Mouse (Mus musculus) intestine, embryonic 16.5 days (tissue): Measurements from ENCODE around the gene Vstm2l. TPM values are rescaled to one million over a fixed set of nuclear protein-coding genes. Genes with fewer than 3 reads are reported as not detected.

Experiments
- ATAC-seq: fragments of 200-750 bp; cut with Nextera tagmentation; 2 replicates; pipeline ENCODE4 v1.8.0; 2017; ENCODE audit warnings: moderate TSS enrichment, moderate library complexity
- H3K27ac ChIP-seq: fragments of 300-500 bp; sonication (generic); 2 replicates; pipeline ENCODE4 v1.5.1; 2014; ENCODE audit warnings: mild to moderate bottlenecking, low read length
- H3K27me3 ChIP-seq: fragments of 300-500 bp; sonication (generic); replicated peaks from 2 replicates; pipeline ENCODE4 v1.6.1; 2014; ENCODE audit warnings: low read length, control low read depth, mixed read lengths; ENCODE audit not compliant: control insufficient read depth, insufficient read depth
- H3K36me3 ChIP-seq: fragments of 300-500 bp; sonication (generic); 2 replicates; pipeline ENCODE4 v1.6.1; 2014; ENCODE audit warnings: low read length, control low read depth; ENCODE audit not compliant: control insufficient read depth, insufficient read depth
- H3K4me1 ChIP-seq: fragments of 300-500 bp; sonication (generic); 2 replicates; pipeline ENCODE4 v1.6.1; 2014; ENCODE audit warnings: low read length, control low read depth, mixed read lengths; ENCODE audit not compliant: control insufficient read depth, insufficient read depth
- H3K4me2 ChIP-seq: fragments of 300-500 bp; sonication (generic); 2 replicates; pipeline ENCODE4 v1.6.1; 2014; ENCODE audit warnings: low read depth, low read length, control low read depth
- H3K4me3 ChIP-seq: fragments of 300-500 bp; sonication (generic); 2 replicates; pipeline ENCODE4 v1.5.1; 2014; ENCODE audit warnings: mild to moderate bottlenecking, low read length
- H3K9ac ChIP-seq: fragments of 300-500 bp; sonication (generic); 2 replicates; pipeline ENCODE4 v1.6.1; 2014; ENCODE audit warnings: low read depth, low read length
- H3K9me3 ChIP-seq: fragments of 300-500 bp; sonication (generic); 2 replicates; pipeline ENCODE4 v1.6.1; 2016; ENCODE audit warnings: low read length, control low read depth; ENCODE audit not compliant: control insufficient read depth
- WGBS: fragments of 180-500 bp; shearing (Covaris S2); extraction: QIAGEN DNeasy Blood & Tissue Kit; methylation state at CpG from one replicate; pipeline ENCODE4 v1.1.7; 2014; 5-methylcytosine and 5-hydroxymethylcytosine counted together
- polyA plus RNA-seq: library from polyadenylated mRNA; unstranded; fragments of >200 nt; fragmentation: Nextera tagmentation; extraction: Ambion mirVana; gene quantifications from 2 replicates; pipeline ENCODE4 v1.2.1, GENCODE M21; 2015

The Vstm2l gene
- polyA plus RNA-seq, 1 experiment from 2014 or later, result 0.10 TPM

DNA sequence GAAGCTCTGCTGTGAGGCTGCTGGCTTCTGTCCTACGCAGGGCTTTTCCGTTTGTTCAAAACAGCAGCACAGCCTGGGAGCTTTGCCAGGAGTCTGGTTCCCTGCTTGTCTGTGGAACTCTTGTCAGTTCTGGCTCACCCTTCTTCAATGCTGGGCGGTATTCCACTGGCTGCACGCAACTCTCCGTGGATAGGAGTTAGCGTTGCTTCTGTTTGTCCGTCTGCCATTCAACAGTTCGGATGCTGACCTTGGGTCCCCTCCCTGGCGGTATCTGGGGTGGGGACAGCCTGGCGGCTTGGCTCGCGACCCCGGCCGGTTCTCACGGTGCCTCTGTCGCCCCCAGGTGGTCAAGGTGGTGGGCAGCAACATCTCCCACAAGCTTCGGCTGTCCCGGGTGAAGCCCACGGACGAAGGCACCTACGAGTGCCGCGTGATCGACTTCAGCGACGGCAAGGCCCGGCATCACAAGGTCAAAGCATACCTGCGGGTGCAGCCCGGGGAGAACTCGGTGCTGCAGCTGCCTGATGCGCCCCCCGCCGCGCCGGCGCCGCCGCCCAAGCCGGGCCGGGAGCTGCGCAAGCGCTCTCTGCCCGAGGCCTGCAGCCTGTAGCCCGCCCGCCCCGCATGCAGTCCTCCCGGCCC lies 29.2 kb downstream of the Vstm2l start:
- Histone ChIP-seq H3K4me2 (peak overlapping the region; percentile 99), H3K9ac (peak overlapping the region; percentile 73), H3K4me3 (peak overlapping the region; percentile 60), H3K36me3 (no peaks in the 10 kb centered on the region), H3K4me1 (peaks cover 25% of the 10 kb centered on the region), H3K27ac (no peak overlapping the region; the same call in 1 of the 2 replicates), H3K27me3 (peaks cover 26% of the 10 kb centered on the region), H3K9me3 (no peaks in the 10 kb centered on the region)
- ATAC-seq, result peak; percentile 73
- 1% methylated on average over 47 of the region's 47 CpGs for WGBS

DNA sequence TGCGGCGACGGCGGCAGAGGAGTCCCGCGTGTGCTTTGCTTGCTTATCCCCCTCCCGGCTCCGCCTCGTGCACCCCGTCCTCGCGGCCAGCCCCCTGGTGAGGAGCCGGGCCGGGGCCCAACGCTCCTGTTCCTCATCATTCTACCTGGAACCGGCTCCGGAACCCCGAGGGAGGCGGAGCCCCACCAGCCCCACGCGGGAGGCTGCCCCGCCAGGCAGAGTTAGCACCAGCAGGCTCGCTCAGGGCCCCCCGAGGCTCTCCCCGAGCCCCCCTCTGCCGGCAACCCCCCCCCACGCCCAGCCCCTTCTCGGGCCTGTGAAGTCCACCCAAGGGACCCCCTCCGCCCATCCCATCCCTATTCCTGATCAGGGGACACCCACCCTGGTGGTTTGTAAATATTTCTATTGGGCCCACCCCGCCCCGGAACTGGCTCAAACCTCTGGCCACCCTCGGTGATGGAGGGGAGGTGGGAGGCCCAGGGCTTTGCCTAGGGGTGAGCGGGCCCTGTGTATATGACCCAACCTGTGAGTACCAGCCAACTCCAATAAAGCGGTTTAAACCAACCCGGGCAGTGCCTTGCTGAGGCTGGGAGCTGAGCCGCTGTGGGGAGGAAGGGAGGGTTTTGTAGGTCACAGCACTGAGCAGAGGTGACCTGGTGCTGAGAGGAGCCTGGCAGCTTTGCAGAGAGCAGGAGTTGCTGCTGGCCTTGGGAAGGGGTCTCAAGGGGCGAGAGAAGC lies 29.9 kb downstream of the Vstm2l start:
- Histone ChIP-seq H3K9ac (peak overlapping the region; percentile 73), H3K4me2 (peak overlapping the region; percentile 99), H3K36me3 (no peaks in the 10 kb centered on the region), H3K27me3 (peaks cover 26% of the 10 kb centered on the region), H3K4me1 (peaks cover 25% of the 10 kb centered on the region), H3K27ac (no peak overlapping the region; the same call in 1 of the 2 replicates), H3K4me3 (peak overlapping the region; percentile 60), H3K9me3 (no peaks in the 10 kb centered on the region)
- WGBS, result 14% methylated on average over 37 of the region's 37 CpGs
- ATAC-seq, result peak; percentile 17

DNA sequence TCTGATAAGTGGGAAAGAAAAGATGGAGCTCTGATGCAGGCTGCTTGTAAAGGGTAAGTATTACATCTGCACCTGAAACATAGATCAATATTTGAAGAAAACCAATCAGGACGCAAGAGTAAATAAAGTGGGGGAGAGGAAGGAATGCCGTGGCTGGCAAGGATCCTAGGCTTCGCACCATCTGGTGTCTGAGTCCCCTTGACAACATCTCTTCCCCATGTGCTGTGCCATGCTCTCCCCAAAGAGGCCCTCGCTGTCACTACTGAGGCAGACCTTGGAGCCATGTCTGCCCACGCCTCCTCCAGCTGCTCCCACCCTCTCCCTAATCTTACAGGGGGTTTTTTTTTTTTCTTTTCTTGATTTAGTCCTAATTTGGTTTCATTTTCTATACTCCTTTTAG lies 39.5 kb downstream of the Vstm2l start:
- H3K36me3 ChIP-seq, result no peaks in the 10 kb centered on the region
- H3K4me2 ChIP-seq, result no peak overlapping the region

DNA sequence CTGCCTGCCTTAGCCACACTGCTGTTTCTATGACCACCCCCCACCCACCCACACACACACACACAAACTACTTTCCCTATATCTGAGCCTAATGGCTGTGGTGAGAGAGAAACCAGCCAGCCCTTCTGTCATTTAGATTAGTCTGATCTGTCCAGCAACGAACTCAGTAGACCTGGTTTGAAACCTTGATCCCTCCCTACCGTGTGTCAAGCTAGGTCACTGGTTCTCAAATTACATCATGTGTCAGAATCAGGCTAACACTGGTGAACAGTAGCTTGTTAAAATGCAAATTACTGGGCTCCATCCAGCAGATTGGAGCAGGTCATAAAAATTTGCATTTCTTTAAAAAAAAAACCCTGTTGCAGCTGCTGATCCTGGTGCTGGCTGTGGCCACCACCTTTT lies 43.3 kb downstream of the Vstm2l start:
- no peaks in the 10 kb centered on the region for H3K9me3 ChIP-seq
- no peak for ATAC-seq
- no peaks in the 10 kb centered on the region for H3K27me3 ChIP-seq
- no peak overlapping the region for H3K9ac ChIP-seq
- 3% methylated on average over 2 of the region's 2 CpGs for WGBS
- no peaks in the 10 kb centered on the region for H3K36me3 ChIP-seq
- H3K4me2 ChIP-seq, result no peak overlapping the region
- no peak overlapping the region for H3K4me3 ChIP-seq
- H3K27ac ChIP-seq, result no peak overlapping the region
- H3K4me1 ChIP-seq, result no peaks in the 10 kb centered on the region

More for the DNA sequence above, 39.5 kb downstream of the Vstm2l start:
- H3K9ac ChIP-seq, result no peak overlapping the region
- H3K4me1 ChIP-seq, result no peaks in the 10 kb centered on the region
- H3K27ac ChIP-seq, result no peak overlapping the region
- no peak overlapping the region for H3K4me3 ChIP-seq
- WGBS, result 57% methylated on average over 5 of the region's 5 CpGs
- H3K9me3 ChIP-seq, result no peaks in the 10 kb centered on the region
- no peaks in the 10 kb centered on the region for H3K27me3 ChIP-seq
- no peak for ATAC-seq

DNA sequence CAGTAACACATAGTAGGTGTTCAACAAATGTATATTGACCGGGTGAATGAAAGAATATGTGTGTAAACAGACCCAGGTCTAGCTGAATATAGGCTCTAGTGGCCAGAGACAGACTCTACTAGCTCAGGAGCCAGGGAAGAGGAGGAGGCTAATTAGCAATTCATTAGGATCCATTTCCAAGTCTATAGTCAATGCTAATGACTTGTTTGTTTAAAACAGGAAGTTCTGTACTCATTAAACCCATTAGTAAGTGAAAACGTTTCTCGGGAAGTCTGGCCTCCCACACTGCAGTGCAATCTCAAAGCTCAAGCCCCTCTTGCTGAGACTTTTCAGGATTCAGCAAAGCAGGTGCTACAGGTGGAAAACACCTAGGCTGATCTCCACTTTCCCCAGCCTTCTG lies 53.4 kb downstream of the Vstm2l start:
- Histone ChIP-seq H3K9me3 (no peaks in the 10 kb centered on the region), H3K27me3 (no peaks in the 10 kb centered on the region), H3K9ac (no peak overlapping the region), H3K27ac (no peak overlapping the region), H3K4me1 (no peaks in the 10 kb centered on the region), H3K4me3 (no peak overlapping the region), H3K36me3 (no peaks in the 10 kb centered on the region), H3K4me2 (no peak overlapping the region)
- WGBS, result 10% methylated on average over 3 of the region's 3 CpGs
- ATAC-seq, result no peak

DNA sequence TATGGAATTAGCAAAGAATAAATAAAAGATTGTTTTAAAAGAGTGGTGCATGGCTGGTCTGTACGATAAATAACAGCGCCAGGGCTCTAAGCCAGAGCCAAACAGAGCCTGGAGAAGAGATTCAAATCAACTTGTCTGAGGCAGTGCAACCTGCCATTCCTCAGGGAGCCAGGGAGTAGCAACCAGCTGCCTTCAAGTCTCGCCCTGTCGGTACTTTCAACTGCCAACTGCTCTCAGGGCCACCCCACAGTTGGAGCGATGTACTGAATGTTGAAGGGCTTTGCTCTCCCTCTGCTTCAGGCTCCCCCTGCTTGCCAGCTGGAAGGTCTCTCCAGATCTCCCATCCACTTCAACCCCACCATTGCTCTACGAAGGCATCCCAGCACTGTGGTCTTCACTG lies 55.7 kb downstream of the Vstm2l start:
- Histone ChIP-seq H3K4me2 (no peak overlapping the region), H3K36me3 (no peaks in the 10 kb centered on the region), H3K9me3 (no peaks in the 10 kb centered on the region), H3K9ac (no peak overlapping the region), H3K27ac (no peak overlapping the region), H3K27me3 (no peaks in the 10 kb centered on the region), H3K4me1 (no peaks in the 10 kb centered on the region; the same call in 1 of the 2 replicates), H3K4me3 (no peak overlapping the region)
- 57% methylated on average over 6 of the region's 6 CpGs for WGBS
- no peak for ATAC-seq

DNA sequence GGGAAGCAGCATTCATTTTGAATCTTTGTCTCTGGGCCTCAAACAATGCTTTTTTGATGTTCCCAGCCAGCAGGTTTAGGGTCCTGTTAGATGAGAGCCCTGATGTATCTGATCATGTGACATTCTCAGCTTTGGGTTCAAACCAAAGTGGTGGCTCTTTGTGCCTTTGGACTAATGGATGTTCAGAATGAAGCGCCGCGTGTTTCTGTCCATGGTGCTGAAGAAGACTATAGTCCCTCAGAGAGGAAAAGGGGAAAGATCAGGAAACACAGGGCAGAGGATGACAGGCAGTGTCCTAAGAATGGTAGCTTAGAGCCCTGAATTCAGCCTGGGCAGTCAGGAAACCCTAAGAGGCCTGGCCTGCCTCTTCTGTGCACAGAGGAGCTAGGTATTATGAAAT lies 56.2 kb downstream of the Vstm2l start:
- Histone ChIP-seq H3K27ac (no peak overlapping the region), H3K4me3 (no peak overlapping the region), H3K9ac (no peak overlapping the region), H3K4me2 (no peak overlapping the region), H3K27me3 (no peaks in the 10 kb centered on the region), H3K9me3 (no peaks in the 10 kb centered on the region), H3K4me1 (peaks cover 2% of the 10 kb centered on the region; the same call in 1 of the 2 replicates), H3K36me3 (no peaks in the 10 kb centered on the region)
- no peak for ATAC-seq
- WGBS, result 2% methylated on average over 3 of the region's 3 CpGs

DNA sequence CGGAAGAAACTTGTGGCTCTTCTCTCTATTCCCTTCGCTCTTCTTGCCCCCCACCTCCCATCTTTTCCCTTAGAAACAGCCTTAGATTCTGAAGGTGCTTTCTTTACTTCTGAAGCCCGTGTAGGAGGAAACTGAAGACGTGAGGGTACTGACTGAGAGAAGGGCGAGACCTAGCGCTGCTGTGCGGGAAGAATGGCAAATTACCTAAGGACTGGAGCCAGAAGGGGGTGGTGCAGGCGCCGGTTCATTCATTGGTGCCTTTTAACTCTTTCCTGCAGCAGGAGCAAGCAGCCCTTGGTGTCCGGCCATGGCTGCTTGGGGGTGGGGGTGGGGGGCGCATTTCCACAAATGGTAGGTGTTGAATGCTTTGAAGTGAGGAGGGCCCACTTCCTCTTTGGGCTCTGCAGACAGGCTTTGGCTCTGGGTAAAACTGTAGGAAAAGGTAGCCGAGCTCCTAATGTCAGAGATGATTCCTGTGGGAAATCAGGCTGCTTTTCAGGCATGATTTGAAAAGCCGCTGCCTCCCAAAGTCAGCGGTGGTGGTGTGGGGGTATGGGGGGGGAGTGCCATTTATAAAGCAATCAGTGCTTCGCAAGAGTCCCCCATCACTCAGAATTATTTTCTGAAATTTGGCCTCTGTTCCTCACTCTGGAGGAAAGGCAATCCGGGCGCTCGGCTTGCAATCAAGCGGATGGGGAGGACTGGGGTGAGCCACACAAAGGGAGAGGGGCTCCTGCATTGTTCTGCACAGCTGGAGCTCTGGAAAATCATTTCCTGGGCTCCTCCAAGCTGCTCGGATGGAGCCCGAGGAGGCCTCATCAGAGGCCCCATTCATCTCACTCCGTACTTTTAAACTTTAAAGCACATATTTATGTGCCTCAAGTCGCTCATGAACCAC lies 60.4 kb downstream of the Vstm2l start:
- 5% methylated on average over 23 of the region's 23 CpGs for WGBS
- Histone ChIP-seq H3K27ac (no peak overlapping the region), H3K4me2 (no peak overlapping the region), H3K27me3 (no peaks in the 10 kb centered on the region), H3K9ac (0 out of 2 replicates have a peak overlapping the region, but pooled peaks have one; percentile 18), H3K4me3 (no peak overlapping the region), H3K36me3 (no peaks in the 10 kb centered on the region), H3K9me3 (no peaks in the 10 kb centered on the region), H3K4me1 (peaks cover 4% of the 10 kb centered on the region; the same call in 1 of the 2 replicates)
- no peak for ATAC-seq

DNA sequence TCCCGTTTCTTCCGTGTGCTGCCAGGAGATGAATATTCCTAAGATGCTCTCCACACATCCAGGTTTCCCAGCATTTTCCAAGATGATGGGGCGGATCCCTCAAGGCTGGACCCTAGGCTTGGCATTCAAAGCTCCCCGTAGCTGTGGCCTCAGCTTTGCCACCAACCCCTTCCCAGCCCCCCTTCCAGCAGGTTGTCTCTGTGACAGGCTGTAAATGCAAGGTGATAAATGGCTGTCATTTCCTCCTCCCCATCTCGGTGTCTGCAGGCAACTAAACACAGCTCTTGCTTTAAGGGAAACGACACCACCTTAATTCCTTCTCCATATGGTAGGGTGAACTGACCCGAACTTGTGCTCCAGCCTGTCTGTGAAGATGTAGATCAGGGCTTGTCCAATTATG lies 61.1 kb downstream of the Vstm2l start:
- no peak overlapping the region for H3K4me2 ChIP-seq
- H3K4me1 ChIP-seq, result peaks cover 4% of the 10 kb centered on the region; the same call in 1 of the 2 replicates
- no peak for ATAC-seq
- 4% methylated on average over 7 of the region's 7 CpGs for WGBS
- no peak overlapping the region for H3K9ac ChIP-seq
- H3K4me3 ChIP-seq, result no peak overlapping the region
- no peak overlapping the region for H3K27ac ChIP-seq
- no peaks in the 10 kb centered on the region for H3K36me3 ChIP-seq
- H3K9me3 ChIP-seq, result no peaks in the 10 kb centered on the region
- H3K27me3 ChIP-seq, result no peaks in the 10 kb centered on the region
